Mouse (Mus musculus): ENCODE measurements around the gene Anxa4. TPM values are rescaled to one million over a fixed set of nuclear protein-coding genes. Genes with fewer than 3 reads are reported as not detected.

The Anxa4 gene
- polyA plus RNA-seq, 1 experiment from 2014 or later: 167 TPM

- H3K4me2 ChIP-seq (ENCODE audit: low read length): no peak overlapping the region
- ATAC-seq (replicated peaks; ENCODE audit: low FRiP score, low TSS enrichment, low read depth): peak; percentile 63; the same call in 1 of the 2 replicates
- 67% methylated on average over 6 of the region's 6 CpGs for WGBS
These were observed 18.4 kb downstream of the Anxa4 start for GRCm38 (mm10) chr6:86774937-86775336.

GRCm38 (mm10) chr6:86773830-86774229 lies 19.6 kb downstream of the Anxa4 start:
- no peaks in the 10 kb centered on the region for H3K27me3 ChIP-seq (replicated peaks; ENCODE audit: control insufficient read depth, insufficient read depth, low read length)
- no peak overlapping the region for H3K9ac ChIP-seq (ENCODE audit: low read length)
- no peak overlapping the region for H3K4me2 ChIP-seq (ENCODE audit: low read length)
- no peak overlapping the region for H3K4me3 ChIP-seq (ENCODE audit: low read depth, low read length)
- ATAC-seq (replicated peaks; ENCODE audit: low FRiP score, low TSS enrichment, low read depth): no peak
- 91% methylated on average over 4 of the region's 4 CpGs for WGBS
- no peak overlapping the region for H3K27ac ChIP-seq (ENCODE audit: low read depth)
- no peaks in the 10 kb centered on the region for H3K9me3 ChIP-seq (ENCODE audit: control insufficient read depth, low read length)
- no peaks in the 10 kb centered on the region for H3K4me1 ChIP-seq (replicated peaks; ENCODE audit: control insufficient read depth, insufficient read depth, low read length)
- DNase-seq (ENCODE audit: low spot score): no peak
- H3K36me3 ChIP-seq (ENCODE audit: control insufficient read depth, insufficient read depth, low read length): no peaks in the 10 kb centered on the region

More at GRCm38 (mm10) chr6:86774937-86775336, 18.4 kb downstream of the Anxa4 start:
- H3K36me3 ChIP-seq (ENCODE audit: control insufficient read depth, insufficient read depth, low read length): no peaks in the 10 kb centered on the region
- H3K4me1 ChIP-seq (replicated peaks; ENCODE audit: control insufficient read depth, insufficient read depth, low read length): no peaks in the 10 kb centered on the region
- DNase-seq (ENCODE audit: low spot score): no peak
- H3K27me3 ChIP-seq (replicated peaks; ENCODE audit: control insufficient read depth, insufficient read depth, low read length): no peaks in the 10 kb centered on the region
- H3K4me3 ChIP-seq (ENCODE audit: low read depth, low read length): no peak overlapping the region
- H3K9me3 ChIP-seq (ENCODE audit: control insufficient read depth, low read length): no peaks in the 10 kb centered on the region
- no peak overlapping the region for H3K27ac ChIP-seq (ENCODE audit: low read depth)
- no peak overlapping the region for H3K9ac ChIP-seq (ENCODE audit: low read length)

- Histone ChIP-seq H3K27ac (ENCODE audit: low read depth) (no peak overlapping the region), H3K4me2 (ENCODE audit: low read length) (no peak overlapping the region), H3K27me3 (replicated peaks; ENCODE audit: control insufficient read depth, insufficient read depth, low read length) (no peaks in the 10 kb centered on the region), H3K4me3 (ENCODE audit: low read depth, low read length) (no peak overlapping the region), H3K9me3 (ENCODE audit: control insufficient read depth, low read length) (no peaks in the 10 kb centered on the region), H3K9ac (ENCODE audit: low read length) (no peak overlapping the region), H3K4me1 (replicated peaks; ENCODE audit: control insufficient read depth, insufficient read depth, low read length) (no peaks in the 10 kb centered on the region), H3K36me3 (ENCODE audit: control insufficient read depth, insufficient read depth, low read length) (no peaks in the 10 kb centered on the region)
- 81% methylated on average over 7 of the region's 7 CpGs for WGBS
- no peak for DNase-seq (ENCODE audit: low spot score)
- no peak for ATAC-seq (replicated peaks; ENCODE audit: low FRiP score, low TSS enrichment, low read depth)
These were observed 20.8 kb downstream of the Anxa4 start for GRCm38 (mm10) chr6:86772631-86773030.

- no peak overlapping the region for H3K9ac ChIP-seq (ENCODE audit: low read length)
- H3K27ac ChIP-seq (ENCODE audit: low read depth): no peak overlapping the region
- DNase-seq (ENCODE audit: low spot score): no peak
- H3K4me3 ChIP-seq (ENCODE audit: low read depth, low read length): no peak overlapping the region
- WGBS: 86% methylated on average over 4 of the region's 4 CpGs
- H3K27me3 ChIP-seq (replicated peaks; ENCODE audit: control insufficient read depth, insufficient read depth, low read length): no peaks in the 10 kb centered on the region
- no peaks in the 10 kb centered on the region for H3K9me3 ChIP-seq (ENCODE audit: control insufficient read depth, low read length)
- ATAC-seq (replicated peaks; ENCODE audit: low FRiP score, low TSS enrichment, low read depth): no peak
- no peaks in the 10 kb centered on the region for H3K36me3 ChIP-seq (ENCODE audit: control insufficient read depth, insufficient read depth, low read length)
- H3K4me2 ChIP-seq (ENCODE audit: low read length): no peak overlapping the region
- no peaks in the 10 kb centered on the region for H3K4me1 ChIP-seq (replicated peaks; ENCODE audit: control insufficient read depth, insufficient read depth, low read length)
These were observed 24.4 kb downstream of the Anxa4 start for GRCm38 (mm10) chr6:86768938-86769337.

GRCm38 (mm10) chr6:86768186-86768776 lies 25.1 kb downstream of the Anxa4 start:
- DNase-seq (ENCODE audit: low spot score) (no peak), ATAC-seq (replicated peaks; ENCODE audit: low FRiP score, low TSS enrichment, low read depth) (no peak)
- H3K4me1 ChIP-seq (replicated peaks; ENCODE audit: control insufficient read depth, insufficient read depth, low read length): no peaks in the 10 kb centered on the region
- H3K4me3 ChIP-seq (ENCODE audit: low read depth, low read length): no peak overlapping the region
- no peak overlapping the region for H3K9ac ChIP-seq (ENCODE audit: low read length)
- H3K9me3 ChIP-seq (ENCODE audit: control insufficient read depth, low read length): no peaks in the 10 kb centered on the region
- WGBS: 81% methylated on average over 4 of the region's 4 CpGs
- no peak overlapping the region for H3K27ac ChIP-seq (ENCODE audit: low read depth)
- no peaks in the 10 kb centered on the region for H3K27me3 ChIP-seq (replicated peaks; ENCODE audit: control insufficient read depth, insufficient read depth, low read length)
- H3K4me2 ChIP-seq (ENCODE audit: low read length): no peak overlapping the region
- no peaks in the 10 kb centered on the region for H3K36me3 ChIP-seq (ENCODE audit: control insufficient read depth, insufficient read depth, low read length)

GRCm38 (mm10) chr6:86767465-86767864 lies 25.9 kb downstream of the Anxa4 start:
- no peak overlapping the region for H3K4me3 ChIP-seq (ENCODE audit: low read depth, low read length)
- no peak overlapping the region for H3K9ac ChIP-seq (ENCODE audit: low read length)
- no peaks in the 10 kb centered on the region for H3K27me3 ChIP-seq (replicated peaks; ENCODE audit: control insufficient read depth, insufficient read depth, low read length)
- H3K27ac ChIP-seq (ENCODE audit: low read depth): no peak overlapping the region
- ATAC-seq (replicated peaks; ENCODE audit: low FRiP score, low TSS enrichment, low read depth) (no peak), DNase-seq (ENCODE audit: low spot score) (no peak)
- H3K36me3 ChIP-seq (ENCODE audit: control insufficient read depth, insufficient read depth, low read length): no peaks in the 10 kb centered on the region
- no peaks in the 10 kb centered on the region for H3K4me1 ChIP-seq (replicated peaks; ENCODE audit: control insufficient read depth, insufficient read depth, low read length)
- no peak overlapping the region for H3K4me2 ChIP-seq (ENCODE audit: low read length)
- 82% methylated on average over 3 of the region's 3 CpGs for WGBS
- no peaks in the 10 kb centered on the region for H3K9me3 ChIP-seq (ENCODE audit: control insufficient read depth, low read length)

- H3K4me3 ChIP-seq (ENCODE audit: low read depth, low read length): no peak overlapping the region
- DNase-seq (ENCODE audit: low spot score): peak; percentile 65
- 54% methylated on average over 6 of the region's 6 CpGs for WGBS
- H3K4me2 ChIP-seq (ENCODE audit: low read length): no peak overlapping the region
- no peaks in the 10 kb centered on the region for H3K4me1 ChIP-seq (replicated peaks; ENCODE audit: control insufficient read depth, insufficient read depth, low read length)
- H3K27ac ChIP-seq (ENCODE audit: low read depth): peak overlapping the region; percentile 65; the same call in 1 of the 2 replicates
- ATAC-seq (replicated peaks; ENCODE audit: low FRiP score, low TSS enrichment, low read depth): peak; percentile 83
- no peaks in the 10 kb centered on the region for H3K9me3 ChIP-seq (ENCODE audit: control insufficient read depth, low read length)
- no peak overlapping the region for H3K9ac ChIP-seq (ENCODE audit: low read length)
- no peaks in the 10 kb centered on the region for H3K36me3 ChIP-seq (ENCODE audit: control insufficient read depth, insufficient read depth, low read length)
- H3K27me3 ChIP-seq (replicated peaks; ENCODE audit: control insufficient read depth, insufficient read depth, low read length): no peaks in the 10 kb centered on the region
These were observed 27.7 kb downstream of the Anxa4 start for GRCm38 (mm10) chr6:86765637-86766059.

- H3K4me3 ChIP-seq (ENCODE audit: low read depth, low read length): no peak overlapping the region
- no peaks in the 10 kb centered on the region for H3K27me3 ChIP-seq (replicated peaks; ENCODE audit: control insufficient read depth, insufficient read depth, low read length)
- no peaks in the 10 kb centered on the region for H3K4me1 ChIP-seq (replicated peaks; ENCODE audit: control insufficient read depth, insufficient read depth, low read length)
- no peak overlapping the region for H3K27ac ChIP-seq (ENCODE audit: low read depth)
- no peak for ATAC-seq (replicated peaks; ENCODE audit: low FRiP score, low TSS enrichment, low read depth)
- no peak overlapping the region for H3K4me2 ChIP-seq (ENCODE audit: low read length)
- no peak overlapping the region for H3K9ac ChIP-seq (ENCODE audit: low read length)
- H3K9me3 ChIP-seq (ENCODE audit: control insufficient read depth, low read length): no peaks in the 10 kb centered on the region
- peak; percentile 45 for DNase-seq (ENCODE audit: low spot score)
- H3K36me3 ChIP-seq (ENCODE audit: control insufficient read depth, insufficient read depth, low read length): 0 out of 2 replicates have a peak, but pooled peaks cover 4% of the 10 kb centered on the region
- 88% methylated on average over 10 of the region's 10 CpGs for WGBS
These were observed 39.1 kb downstream of the Anxa4 start for GRCm38 (mm10) chr6:86754105-86754863.

All from intestine, embryonic 14.5 days (tissue).